Mouse (Mus musculus): ENCODE measurements around the gene Trabd2b. TPM values are rescaled to one million over a fixed set of nuclear protein-coding genes. Genes with fewer than 3 reads are reported as not detected.

Gene Trabd2b
- polyA plus RNA-seq, 1 experiment from 2014 or later: 0.50 TPM

- WGBS: 48% methylated on average over 2 of the region's 2 CpGs
- Histone ChIP-seq H3K27me3 (replicated peaks; ENCODE audit: control insufficient read depth, insufficient read depth, low read length) (no peaks in the 10 kb centered on the region), H3K36me3 (ENCODE audit: control insufficient read depth, insufficient read depth, low read length) (no peaks in the 10 kb centered on the region), H3K4me2 (ENCODE audit: low read length) (no peak overlapping the region), H3K4me1 (ENCODE audit: control insufficient read depth, insufficient read depth, low read depth, low read length) (peaks cover 2% of the 10 kb centered on the region; the same call in 1 of the 2 replicates), H3K9ac (ENCODE audit: low read depth, low read length) (no peak overlapping the region), H3K27ac (ENCODE audit: low read depth, low read length) (no peak overlapping the region), H3K4me3 (ENCODE audit: low read length) (no peak overlapping the region), H3K9me3 (ENCODE audit: control insufficient read depth, low read length) (no peaks in the 10 kb centered on the region)
- peak; percentile 94 for ATAC-seq
Measured at GRCm38 (mm10) chr4:114386395-114386811, 20.1 kb upstream of the Trabd2b start.

DNA sequence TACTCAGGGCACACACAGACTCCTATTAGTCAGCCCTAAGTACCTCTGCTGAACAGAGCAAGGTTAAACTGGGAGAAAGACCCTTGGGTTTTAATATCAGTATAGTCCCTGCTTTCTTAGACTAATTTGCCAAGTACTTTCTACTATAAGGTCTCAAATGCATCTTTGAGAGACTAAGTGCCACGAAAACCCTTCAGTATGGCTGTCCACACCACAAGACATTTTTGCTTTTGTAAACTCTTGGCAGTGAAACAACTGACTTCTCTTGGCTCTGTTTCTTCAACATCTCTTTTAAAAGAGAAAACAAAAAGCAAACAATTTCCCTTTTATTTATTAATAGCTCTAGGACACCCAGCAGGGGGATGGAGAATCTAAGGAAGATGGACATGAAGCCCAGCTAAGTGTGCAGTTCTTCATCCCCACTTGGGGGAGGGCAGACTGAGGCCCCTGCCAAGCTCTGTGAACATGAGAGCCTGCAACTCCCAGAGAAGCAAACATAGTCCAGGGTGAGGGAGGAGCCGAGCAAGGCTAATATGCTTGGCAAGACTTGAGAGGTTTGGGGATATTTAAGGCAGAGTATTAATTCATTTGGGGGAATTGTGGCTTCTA, 18.9 kb upstream of the Trabd2b start:
- Histone ChIP-seq H3K36me3 (ENCODE audit: control insufficient read depth, insufficient read depth, low read length) (no peaks in the 10 kb centered on the region), H3K4me2 (ENCODE audit: low read length) (no peak overlapping the region), H3K4me3 (ENCODE audit: low read length) (no peak overlapping the region), H3K27me3 (replicated peaks; ENCODE audit: control insufficient read depth, insufficient read depth, low read length) (no peaks in the 10 kb centered on the region), H3K9me3 (ENCODE audit: control insufficient read depth, low read length) (no peaks in the 10 kb centered on the region), H3K27ac (ENCODE audit: low read depth, low read length) (no peak overlapping the region), H3K9ac (ENCODE audit: low read depth, low read length) (no peak overlapping the region), H3K4me1 (ENCODE audit: control insufficient read depth, insufficient read depth, low read depth, low read length) (peaks cover 2% of the 10 kb centered on the region; the same call in 1 of the 2 replicates)
- 74% methylated on average over 2 of the region's 2 CpGs for WGBS
- ATAC-seq: no peak

DNA sequence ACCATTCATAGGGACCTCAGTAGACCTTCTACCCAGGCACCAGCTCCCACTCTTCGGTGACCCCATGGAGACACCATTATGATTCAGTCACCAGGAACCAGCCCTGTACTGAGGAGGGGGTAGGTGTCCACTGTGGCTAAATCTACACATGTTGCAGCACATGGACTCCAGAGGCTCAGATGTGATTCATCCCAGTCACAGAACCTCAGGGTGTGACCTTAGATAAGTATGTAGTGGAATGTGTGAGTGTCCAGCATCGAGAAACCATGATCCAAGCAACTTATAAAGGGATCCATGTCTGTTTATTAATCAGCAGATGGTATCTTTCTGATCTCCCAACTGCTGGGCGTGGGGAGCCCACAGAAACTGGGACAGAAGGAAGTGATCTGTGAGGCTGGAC, 18.2 kb upstream of the Trabd2b start:
- no peaks in the 10 kb centered on the region for H3K27me3 ChIP-seq (replicated peaks; ENCODE audit: control insufficient read depth, insufficient read depth, low read length)
- no peak overlapping the region for H3K4me3 ChIP-seq (ENCODE audit: low read length)
- peaks cover 2% of the 10 kb centered on the region; the same call in 1 of the 2 replicates for H3K4me1 ChIP-seq (ENCODE audit: control insufficient read depth, insufficient read depth, low read depth, low read length)
- no peak overlapping the region for H3K27ac ChIP-seq (ENCODE audit: low read depth, low read length)
- no peak overlapping the region for H3K4me2 ChIP-seq (ENCODE audit: low read length)
- no peaks in the 10 kb centered on the region for H3K9me3 ChIP-seq (ENCODE audit: control insufficient read depth, low read length)
- H3K36me3 ChIP-seq (ENCODE audit: control insufficient read depth, insufficient read depth, low read length): no peaks in the 10 kb centered on the region
- ATAC-seq: no peak
- no peak overlapping the region for H3K9ac ChIP-seq (ENCODE audit: low read depth, low read length)
- WGBS: 74% methylated on average over 3 of the region's 3 CpGs

DNA sequence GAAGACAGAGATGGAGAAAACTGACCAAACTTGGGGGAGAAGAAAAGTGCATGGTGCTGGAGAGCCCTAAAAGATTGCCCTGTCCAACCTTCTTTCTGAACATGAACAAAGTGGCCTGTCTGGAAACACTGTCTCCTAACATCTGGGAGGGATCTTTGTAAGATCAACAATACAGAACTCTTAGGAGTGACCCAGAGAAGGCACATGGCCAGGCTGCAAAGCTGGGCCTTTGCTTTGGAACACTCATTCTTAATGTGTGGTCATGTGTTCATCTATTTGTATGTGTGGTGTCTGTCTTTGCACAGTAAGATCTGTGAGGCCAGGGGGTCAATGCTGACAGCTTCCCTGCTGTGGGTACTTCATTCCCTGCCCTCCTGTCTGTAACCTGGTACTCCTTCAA, 16.9 kb upstream of the Trabd2b start:
- Histone ChIP-seq H3K9me3 (ENCODE audit: control insufficient read depth, low read length) (no peaks in the 10 kb centered on the region), H3K9ac (ENCODE audit: low read depth, low read length) (no peak overlapping the region), H3K36me3 (ENCODE audit: control insufficient read depth, insufficient read depth, low read length) (no peaks in the 10 kb centered on the region), H3K4me3 (ENCODE audit: low read length) (no peak overlapping the region), H3K27ac (ENCODE audit: low read depth, low read length) (no peak overlapping the region), H3K27me3 (replicated peaks; ENCODE audit: control insufficient read depth, insufficient read depth, low read length) (no peaks in the 10 kb centered on the region), H3K4me2 (ENCODE audit: low read length) (no peak overlapping the region), H3K4me1 (ENCODE audit: control insufficient read depth, insufficient read depth, low read depth, low read length) (peaks cover 2% of the 10 kb centered on the region; the same call in 1 of the 2 replicates)
- no peak for ATAC-seq

DNA sequence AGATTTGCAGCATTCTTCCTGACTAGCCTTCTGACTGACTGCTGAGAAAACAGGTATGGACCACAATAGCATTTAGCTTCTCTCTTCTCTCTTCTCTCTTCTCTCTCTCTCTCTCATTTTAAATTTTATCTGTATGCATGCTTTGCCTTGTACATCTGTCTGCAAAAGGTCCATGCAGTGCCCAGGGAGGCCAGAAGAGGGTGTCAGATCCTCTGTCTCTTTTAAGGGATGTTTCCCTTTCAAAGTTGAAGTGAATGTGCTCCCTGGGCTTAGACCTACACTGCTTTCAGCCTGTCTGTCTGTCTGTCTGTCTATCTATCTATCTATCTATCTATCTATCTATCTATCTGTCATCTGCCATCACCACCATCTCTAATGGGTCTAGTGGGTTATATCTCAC, 8.9 kb upstream of the Trabd2b start:
- no peak for ATAC-seq
- H3K27ac ChIP-seq (ENCODE audit: low read depth, low read length): no peak overlapping the region
- H3K27me3 ChIP-seq (replicated peaks; ENCODE audit: control insufficient read depth, insufficient read depth, low read length): no peaks in the 10 kb centered on the region
- no peaks in the 10 kb centered on the region for H3K36me3 ChIP-seq (ENCODE audit: control insufficient read depth, insufficient read depth, low read length)
- H3K9ac ChIP-seq (ENCODE audit: low read depth, low read length): no peak overlapping the region
- no peak overlapping the region for H3K4me2 ChIP-seq (ENCODE audit: low read length)
- H3K4me3 ChIP-seq (ENCODE audit: low read length): no peak overlapping the region
- no peaks in the 10 kb centered on the region for H3K4me1 ChIP-seq (ENCODE audit: control insufficient read depth, insufficient read depth, low read depth, low read length)
- H3K9me3 ChIP-seq (ENCODE audit: control insufficient read depth, low read length): no peaks in the 10 kb centered on the region

DNA sequence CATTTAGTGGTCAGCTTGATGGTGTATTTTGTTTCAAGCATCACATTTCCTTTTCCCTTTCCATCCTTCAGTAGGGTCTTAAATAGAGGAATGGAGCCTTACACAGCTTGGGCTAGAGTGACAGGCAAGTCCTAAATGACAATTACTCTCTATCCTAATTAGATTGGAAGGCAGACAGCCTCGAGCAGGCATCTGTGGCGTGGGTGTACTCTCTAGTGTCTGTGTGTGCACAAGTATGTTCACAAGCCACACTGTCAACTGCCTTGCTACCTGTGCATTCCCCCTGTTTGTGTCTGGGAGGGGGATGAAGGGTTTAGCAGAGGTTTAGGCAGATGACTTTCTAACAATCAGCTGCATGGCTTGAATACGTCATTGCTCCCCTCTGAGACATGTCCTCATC, 6.7 kb upstream of the Trabd2b start:
- 0 out of 2 replicates have a peak, but pooled peaks cover under 1% of the 10 kb centered on the region for H3K27me3 ChIP-seq (replicated peaks; ENCODE audit: control insufficient read depth, insufficient read depth, low read length)
- no peak overlapping the region for H3K27ac ChIP-seq (ENCODE audit: low read depth, low read length)
- H3K4me3 ChIP-seq (ENCODE audit: low read length): no peak overlapping the region
- 43% methylated on average over 3 of the region's 3 CpGs for WGBS
- H3K9me3 ChIP-seq (ENCODE audit: control insufficient read depth, low read length): no peaks in the 10 kb centered on the region
- ATAC-seq: no peak
- no peak overlapping the region for H3K9ac ChIP-seq (ENCODE audit: low read depth, low read length)
- H3K4me2 ChIP-seq (ENCODE audit: low read length): no peak overlapping the region
- no peaks in the 10 kb centered on the region for H3K36me3 ChIP-seq (ENCODE audit: control insufficient read depth, insufficient read depth, low read length)
- H3K4me1 ChIP-seq (ENCODE audit: control insufficient read depth, insufficient read depth, low read depth, low read length): no peaks in the 10 kb centered on the region

GRCm38 (mm10) chr4:114401993-114402731, 4.4 kb upstream of the Trabd2b start:
- peaks cover 8% of the 10 kb centered on the region for H3K4me1 ChIP-seq (ENCODE audit: control insufficient read depth, insufficient read depth, low read depth, low read length)
- H3K9me3 ChIP-seq (ENCODE audit: control insufficient read depth, low read length): no peaks in the 10 kb centered on the region
- no peak for ATAC-seq
- peaks cover 9% of the 10 kb centered on the region for H3K27me3 ChIP-seq (replicated peaks; ENCODE audit: control insufficient read depth, insufficient read depth, low read length)
- WGBS: 65% methylated on average over 7 of the region's 7 CpGs
- no peak overlapping the region for H3K4me3 ChIP-seq (ENCODE audit: low read length)
- no peak overlapping the region for H3K9ac ChIP-seq (ENCODE audit: low read depth, low read length)
- H3K4me2 ChIP-seq (ENCODE audit: low read length): no peak overlapping the region
- no peaks in the 10 kb centered on the region for H3K36me3 ChIP-seq (ENCODE audit: control insufficient read depth, insufficient read depth, low read length)
- no peak overlapping the region for H3K27ac ChIP-seq (ENCODE audit: low read depth, low read length)

GRCm38 (mm10) chr4:114405682-114406354, 706 bp upstream of the Trabd2b start:
- H3K27ac ChIP-seq (ENCODE audit: low read depth, low read length): peak overlapping the region; percentile 77
- under 1% methylated on average over 18 of the region's 74 CpGs for WGBS
- H3K27me3 ChIP-seq (replicated peaks; ENCODE audit: control insufficient read depth, insufficient read depth, low read length): peaks cover 24% of the 10 kb centered on the region
- no peaks in the 10 kb centered on the region for H3K9me3 ChIP-seq (ENCODE audit: control insufficient read depth, low read length)
- H3K9ac ChIP-seq (ENCODE audit: low read depth, low read length): peak overlapping the region; percentile 76
- no peaks in the 10 kb centered on the region for H3K36me3 ChIP-seq (ENCODE audit: control insufficient read depth, insufficient read depth, low read length)
- peak overlapping the region; percentile 79 for H3K4me3 ChIP-seq (ENCODE audit: low read length)
- peaks cover 8% of the 10 kb centered on the region for H3K4me1 ChIP-seq (ENCODE audit: control insufficient read depth, insufficient read depth, low read depth, low read length)
- peak; percentile 90 for ATAC-seq
- H3K4me2 ChIP-seq (ENCODE audit: low read length): peak overlapping the region; percentile 100

DNA sequence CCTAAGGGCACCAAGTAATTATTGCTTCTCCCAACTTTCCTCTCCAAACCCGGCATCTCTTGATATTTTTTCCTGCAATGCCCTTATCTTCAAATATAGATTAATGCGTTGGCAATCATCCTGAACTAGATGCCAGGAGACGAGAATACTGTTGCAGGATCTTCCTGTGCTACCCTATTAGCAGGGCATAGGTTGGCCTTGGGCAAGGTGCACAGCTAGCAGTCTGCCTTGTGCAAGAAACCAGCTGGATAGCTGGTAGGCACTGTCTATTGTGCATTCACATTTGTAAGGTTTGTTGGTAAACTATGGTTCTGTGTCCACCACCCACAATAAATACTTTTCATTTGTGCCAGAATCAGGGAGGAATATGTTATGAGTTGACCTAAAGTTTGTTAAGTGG, 992 bp downstream of the Trabd2b start:
- Histone ChIP-seq H3K4me3 (ENCODE audit: low read length) (no peak overlapping the region), H3K27ac (ENCODE audit: low read depth, low read length) (no peak overlapping the region), H3K9ac (ENCODE audit: low read depth, low read length) (no peak overlapping the region), H3K4me1 (ENCODE audit: control insufficient read depth, insufficient read depth, low read depth, low read length) (peaks cover 10% of the 10 kb centered on the region), H3K4me2 (ENCODE audit: low read length) (no peak overlapping the region), H3K36me3 (ENCODE audit: control insufficient read depth, insufficient read depth, low read length) (no peaks in the 10 kb centered on the region), H3K9me3 (ENCODE audit: control insufficient read depth, low read length) (no peaks in the 10 kb centered on the region), H3K27me3 (replicated peaks; ENCODE audit: control insufficient read depth, insufficient read depth, low read length) (peaks cover 24% of the 10 kb centered on the region)
- 59% methylated on average over 3 of the region's 3 CpGs for WGBS
- ATAC-seq: no peak
